Mouse (Mus musculus) hindbrain, embryonic 15.5 days (tissue): ENCODE data around the gene Chst11. TPM values are rescaled to one million over a fixed set of nuclear protein-coding genes. Genes with fewer than 3 reads are reported as not detected.

ENCODE experiments used
- ATAC-seq: fragments of 200-750 bp; cut with Nextera tagmentation; 2 replicates; pipeline ENCODE4 v1.8.0; 2017; ENCODE audit warnings: low read depth, moderate number of reproducible peaks, moderate TSS enrichment; ENCODE audit not compliant: low FRiP score
- H3K27ac ChIP-seq: fragments of 300-500 bp; sonication (generic); replicated peaks from 2 replicates; pipeline ENCODE4 v1.5.1; 2015; ENCODE audit warnings: mild to moderate bottlenecking, inconsistent platforms
- H3K27me3 ChIP-seq: fragments of 300-500 bp; sonication (generic); 2 replicates; pipeline ENCODE4 v1.6.1; 2015; ENCODE audit warnings: control low read depth, inconsistent platforms
- H3K36me3 ChIP-seq: fragments of 300-500 bp; sonication (generic); 2 replicates; pipeline ENCODE4 v1.6.1; 2015; ENCODE audit warnings: control low read depth, inconsistent platforms
- H3K4me1 ChIP-seq: fragments of 300-500 bp; sonication (generic); replicated peaks from 2 replicates; pipeline ENCODE4 v1.6.1; 2015; ENCODE audit warnings: control low read depth, inconsistent platforms
- H3K4me2 ChIP-seq: fragments of 300-500 bp; sonication (generic); 2 replicates; pipeline ENCODE4 v1.6.1; 2015; ENCODE audit warnings: moderate library complexity, mild to moderate bottlenecking, inconsistent platforms
- H3K4me3 ChIP-seq: fragments of 300-500 bp; sonication (generic); 2 replicates; pipeline ENCODE4 v1.5.1; 2015; ENCODE audit warnings: mild to moderate bottlenecking, inconsistent platforms
- H3K9ac ChIP-seq: fragments of 300-500 bp; sonication (generic); 2 replicates; pipeline ENCODE4 v1.6.1; 2015; ENCODE audit warnings: inconsistent platforms
- H3K9me3 ChIP-seq: fragments of 300-500 bp; sonication (generic); 2 replicates; pipeline ENCODE4 v1.6.1; 2016; ENCODE audit warnings: control low read depth, inconsistent platforms
- WGBS: fragments of 180-500 bp; shearing (Covaris S2); methylation state at CpG from one replicate; pipeline ENCODE4 v1.1.7; 2015; 5-methylcytosine and 5-hydroxymethylcytosine counted together
- polyA plus RNA-seq: library from polyadenylated mRNA; unstranded; fragments of >200 nt; fragmentation: Nextera tagmentation; extraction: Ambion mirVana; gene quantifications from 2 replicates; pipeline ENCODE4 v1.2.1, GENCODE M21; 2015

The Chst11 gene
- polyA plus RNA-seq, 1 experiment from 2014 or later: 3.8 TPM

GRCm38 (mm10) chr10:83019497-83020270, 34.4 kb downstream of the Chst11 start:
- no peaks in the 10 kb centered on the region for H3K36me3 ChIP-seq
- WGBS: 24% methylated on average over 19 of the region's 19 CpGs
- no peak overlapping the region for H3K4me3 ChIP-seq
- H3K9ac ChIP-seq: 0 out of 2 replicates have a peak overlapping the region, but pooled peaks have one; percentile 1
- no peaks in the 10 kb centered on the region for H3K9me3 ChIP-seq
- peaks cover 34% of the 10 kb centered on the region for H3K4me1 ChIP-seq
- no peaks in the 10 kb centered on the region for H3K27me3 ChIP-seq
- peak overlapping the region; percentile 42 for H3K4me2 ChIP-seq
- H3K27ac ChIP-seq: peak overlapping the region; percentile 18
- ATAC-seq: peak; percentile 42

GRCm38 (mm10) chr10:83022616-83023015, 37.3 kb downstream of the Chst11 start:
- Histone ChIP-seq H3K27ac (no peak overlapping the region), H3K9ac (no peak overlapping the region), H3K4me2 (no peak overlapping the region), H3K36me3 (no peaks in the 10 kb centered on the region), H3K9me3 (no peaks in the 10 kb centered on the region), H3K27me3 (no peaks in the 10 kb centered on the region), H3K4me1 (peaks cover 33% of the 10 kb centered on the region), H3K4me3 (no peak overlapping the region)
- ATAC-seq: no peak
- 91% methylated on average over 1 of the region's 1 CpGs for WGBS

GRCm38 (mm10) chr10:83026174-83026573, 40.9 kb downstream of the Chst11 start:
- Histone ChIP-seq H3K9ac (no peak overlapping the region), H3K27ac (no peak overlapping the region), H3K36me3 (no peaks in the 10 kb centered on the region), H3K9me3 (no peaks in the 10 kb centered on the region), H3K4me2 (no peak overlapping the region), H3K27me3 (no peaks in the 10 kb centered on the region), H3K4me1 (peaks cover 6% of the 10 kb centered on the region; the same call in 1 of the 2 replicates), H3K4me3 (no peak overlapping the region)
- 95% methylated on average over 5 of the region's 5 CpGs for WGBS
- ATAC-seq: no peak

GRCm38 (mm10) chr10:83027673-83028072, 42.4 kb downstream of the Chst11 start:
- no peaks in the 10 kb centered on the region for H3K36me3 ChIP-seq
- ATAC-seq: no peak
- WGBS: 87% methylated on average over 6 of the region's 6 CpGs

GRCm38 (mm10) chr10:83030103-83030661, 44.9 kb downstream of the Chst11 start:
- Histone ChIP-seq H3K27me3 (no peaks in the 10 kb centered on the region), H3K36me3 (no peaks in the 10 kb centered on the region), H3K9me3 (no peaks in the 10 kb centered on the region), H3K4me2 (no peak overlapping the region), H3K4me3 (no peak overlapping the region), H3K4me1 (0 out of 2 replicates have a peak, but pooled peaks cover 8% of the 10 kb centered on the region), H3K9ac (no peak overlapping the region), H3K27ac (no peak overlapping the region)
- no peak for ATAC-seq
- WGBS: 67% methylated on average over 5 of the region's 5 CpGs

More at GRCm38 (mm10) chr10:83027673-83028072, 42.4 kb downstream of the Chst11 start:
- Histone ChIP-seq H3K27ac (no peak overlapping the region), H3K9me3 (no peaks in the 10 kb centered on the region), H3K9ac (no peak overlapping the region), H3K4me3 (no peak overlapping the region), H3K4me1 (0 out of 2 replicates have a peak, but pooled peaks cover 8% of the 10 kb centered on the region), H3K4me2 (no peak overlapping the region), H3K27me3 (no peaks in the 10 kb centered on the region)

- no peak overlapping the region for H3K4me3 ChIP-seq
- H3K4me2 ChIP-seq: no peak overlapping the region
- H3K27ac ChIP-seq: no peak overlapping the region
- H3K9me3 ChIP-seq: no peaks in the 10 kb centered on the region
- H3K4me1 ChIP-seq: 0 out of 2 replicates have a peak, but pooled peaks cover 8% of the 10 kb centered on the region
- H3K36me3 ChIP-seq: no peaks in the 10 kb centered on the region
- ATAC-seq: no peak
- H3K27me3 ChIP-seq: no peaks in the 10 kb centered on the region
- H3K9ac ChIP-seq: no peak overlapping the region
- 32% methylated on average over 6 of the region's 6 CpGs for WGBS
These were observed 45.6 kb downstream of the Chst11 start for GRCm38 (mm10) chr10:83030928-83031327.

- H3K9me3 ChIP-seq: no peaks in the 10 kb centered on the region
- no peaks in the 10 kb centered on the region for H3K27me3 ChIP-seq
- 51% methylated on average over 4 of the region's 4 CpGs for WGBS
- H3K36me3 ChIP-seq: no peaks in the 10 kb centered on the region
- H3K4me3 ChIP-seq: no peak overlapping the region
- H3K4me1 ChIP-seq: peaks cover 8% of the 10 kb centered on the region
- no peak overlapping the region for H3K4me2 ChIP-seq
- no peak overlapping the region for H3K9ac ChIP-seq
- H3K27ac ChIP-seq: no peak overlapping the region
- no peak for ATAC-seq
These were observed 46.3 kb downstream of the Chst11 start for GRCm38 (mm10) chr10:83031561-83031960.

GRCm38 (mm10) chr10:83032559-83032958, 47.3 kb downstream of the Chst11 start:
- no peak overlapping the region for H3K9ac ChIP-seq
- no peak overlapping the region for H3K4me3 ChIP-seq
- H3K27ac ChIP-seq: no peak overlapping the region
- ATAC-seq: no peak
- peaks cover 18% of the 10 kb centered on the region for H3K4me1 ChIP-seq
- no peaks in the 10 kb centered on the region for H3K36me3 ChIP-seq
- H3K27me3 ChIP-seq: no peaks in the 10 kb centered on the region
- H3K9me3 ChIP-seq: no peaks in the 10 kb centered on the region
- no peak overlapping the region for H3K4me2 ChIP-seq
- WGBS: 77% methylated on average over 10 of the region's 10 CpGs

GRCm38 (mm10) chr10:83036340-83037045, 51.2 kb downstream of the Chst11 start:
- no peak overlapping the region for H3K4me2 ChIP-seq
- H3K27me3 ChIP-seq: no peaks in the 10 kb centered on the region
- H3K27ac ChIP-seq: peak overlapping the region; percentile 22; the same call in 1 of the 2 replicates
- no peaks in the 10 kb centered on the region for H3K36me3 ChIP-seq
- no peak overlapping the region for H3K4me3 ChIP-seq
- peaks cover 11% of the 10 kb centered on the region for H3K4me1 ChIP-seq
- WGBS: 59% methylated on average over 20 of the region's 20 CpGs
- no peak for ATAC-seq
- H3K9ac ChIP-seq: no peak overlapping the region
- H3K9me3 ChIP-seq: no peaks in the 10 kb centered on the region

- Histone ChIP-seq H3K9me3 (no peaks in the 10 kb centered on the region), H3K4me1 (peaks cover 20% of the 10 kb centered on the region), H3K4me3 (no peak overlapping the region), H3K4me2 (no peak overlapping the region), H3K36me3 (no peaks in the 10 kb centered on the region), H3K27ac (no peak overlapping the region), H3K9ac (no peak overlapping the region), H3K27me3 (no peaks in the 10 kb centered on the region)
- ATAC-seq: no peak
- 90% methylated on average over 9 of the region's 9 CpGs for WGBS
These were observed 52.9 kb downstream of the Chst11 start for GRCm38 (mm10) chr10:83038166-83038565.

GRCm38 (mm10) chr10:83039414-83039813, 54.1 kb downstream of the Chst11 start:
- 87% methylated on average over 10 of the region's 10 CpGs for WGBS
- Histone ChIP-seq H3K9me3 (no peaks in the 10 kb centered on the region), H3K4me3 (no peak overlapping the region), H3K4me1 (peaks cover 26% of the 10 kb centered on the region), H3K4me2 (no peak overlapping the region), H3K27ac (no peak overlapping the region), H3K9ac (no peak overlapping the region), H3K36me3 (no peaks in the 10 kb centered on the region), H3K27me3 (no peaks in the 10 kb centered on the region)
- ATAC-seq: no peak

GRCm38 (mm10) chr10:83041875-83042274, 56.6 kb downstream of the Chst11 start:
- Histone ChIP-seq H3K4me3 (no peak overlapping the region), H3K9ac (no peak overlapping the region), H3K4me2 (no peak overlapping the region), H3K4me1 (peaks cover 22% of the 10 kb centered on the region), H3K9me3 (no peaks in the 10 kb centered on the region), H3K27me3 (no peaks in the 10 kb centered on the region), H3K27ac (no peak overlapping the region), H3K36me3 (no peaks in the 10 kb centered on the region)
- WGBS: 58% methylated on average over 9 of the region's 9 CpGs
- ATAC-seq: no peak
